Mouse (Mus musculus): ENCODE data around the gene Sh3gl1.

DNA sequence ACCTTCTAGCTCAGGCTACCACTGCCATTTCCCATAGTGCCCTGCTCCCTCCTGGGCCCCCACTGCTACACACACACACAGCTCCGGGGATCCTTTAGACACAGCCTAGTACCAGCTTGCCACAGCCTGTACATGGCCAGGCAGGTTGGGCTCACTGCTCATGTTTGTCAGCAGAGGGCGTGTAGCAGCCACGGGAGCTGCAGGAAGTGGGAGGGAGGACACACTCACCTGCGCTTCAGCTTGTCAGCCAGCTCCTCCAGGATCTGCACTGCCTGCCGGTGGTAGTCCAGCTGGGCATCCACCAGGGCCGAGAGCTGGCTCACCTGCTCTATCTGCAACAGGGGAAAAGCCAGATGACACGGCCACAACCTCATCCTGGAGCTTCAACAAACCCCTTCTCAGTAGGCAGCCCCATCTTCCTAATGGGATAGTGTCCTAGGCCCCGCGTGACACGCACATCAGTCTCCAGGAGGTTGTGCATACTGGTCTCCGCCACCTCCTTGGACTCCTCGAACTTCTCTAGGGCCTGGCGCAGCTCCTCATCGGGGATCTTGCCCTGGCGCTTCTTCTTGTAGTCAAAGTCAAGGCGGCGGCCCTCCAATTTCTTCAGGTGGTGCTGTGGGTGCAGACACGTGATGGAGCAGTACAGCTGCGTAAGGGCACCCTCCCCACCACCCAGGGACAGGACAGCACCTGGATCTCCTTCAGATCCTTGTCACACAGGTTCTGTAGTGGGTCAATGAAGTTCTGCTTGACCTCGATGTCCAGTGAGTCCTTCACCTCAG is 17.9 kb downstream of the Sh3gl1 start:
- TF ChIP-seq CTCF (IDR thresholded peaks at IDR 0.05; ENCODE audit: borderline replicate concordance, control insufficient read depth, extremely low read depth, insufficient read depth, low read length, poor library complexity) (peak; percentile 86; the same call in 1 of the 2 replicates), POLR2A (IDR thresholded peaks at IDR 0.05; ENCODE audit: control insufficient read depth, extremely low read depth, insufficient read depth, low read length, poor library complexity) (no peak)

All from thymus, adult 2 months (tissue).